24 mouse cellular contexts compared by ENCODE assay signal in the genomic region with DNA sequence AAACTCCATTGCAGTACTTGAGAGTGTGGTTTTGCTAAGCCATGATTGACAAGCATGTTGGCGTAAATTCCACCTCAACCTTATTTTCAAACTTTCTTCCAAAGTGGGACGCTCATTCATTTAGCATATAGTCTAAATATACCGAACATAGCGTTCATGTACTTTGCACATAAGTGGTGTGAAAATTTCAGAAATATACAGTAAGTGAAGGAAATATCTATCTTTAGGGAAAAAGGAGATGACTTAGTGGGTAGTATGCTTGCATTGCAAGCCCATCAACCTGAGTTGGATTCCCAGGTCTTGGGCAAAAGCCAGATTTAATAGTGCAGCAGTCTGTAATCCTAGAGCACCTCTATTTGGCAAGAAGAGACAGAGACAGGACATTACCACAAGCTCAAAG.
"Had no signal": no experiment of that assay in that cellular context is flagged by ENCODE, and none has a peak within 500 bp of the region (broad histone marks: within the 10 kb centered on the region; RNA-seq: fewer than 3 reads in every experiment).

No protein-coding gene starts in this region.

- H3K4me3 ChIP-seq: gastrocnemius, adult 2 months; heart, embryonic 10.5 days; heart, embryonic 12.5 days; hindbrain, embryonic 10.5 days; hindbrain, embryonic 12.5 days; intestine, embryonic 15.5 days; kidney, embryonic 15.5 days; limb, embryonic 13.5 days; limb, embryonic 15.5 days; liver, embryonic 12.5 days had no signal

- H3K27ac ChIP-seq: gastrocnemius, adult 2 months; heart, embryonic 10.5 days; hindbrain, embryonic 10.5 days; hindbrain, embryonic 12.5 days; hindbrain, embryonic 14.5 days; intestine, embryonic 15.5 days; kidney, embryonic 15.5 days; kidney, postnatal 0 days; limb, embryonic 13.5 days; limb, embryonic 15.5 days; liver, embryonic 12.5 days; liver, embryonic 14.5 days had no signal

- DNase-seq: gastrocnemius, adult 2 months; gastrocnemius, postnatal 10 days; gastrocnemius, postnatal 25 days; heart, adult 18-20 months; heart, postnatal 10 days; heart, postnatal 4 days; kidney, adult 18-20 months; kidney, adult 8-10 months; kidney, postnatal 14 days; kidney, postnatal 36 days; layer of hippocampus, adult 9-11 months; layer of hippocampus, postnatal 36 days had no signal
